Mouse (Mus musculus): Measurements from ENCODE around the gene Prkcd. TPM values are rescaled to one million over a fixed set of nuclear protein-coding genes. Genes with fewer than 3 reads are reported as not detected.

Gene Prkcd
- polyA plus RNA-seq, 2 experiments: 46.1 to 105 TPM

- Histone ChIP-seq H3K27me3 (ENCODE audit: control insufficient read depth, insufficient read depth, low read length) (no peaks in the 10 kb centered on the region), H3K9me3 (ENCODE audit: control insufficient read depth, low read length) (no peaks in the 10 kb centered on the region), H3K27ac (replicated peaks; ENCODE audit: low read depth, low read length) (peak within 1 kb of the TSS; percentile 88), H3K4me3 (replicated peaks; ENCODE audit: low read length) (peak within 1 kb of the TSS; percentile 84), H3K4me2 (replicated peaks; ENCODE audit: low read depth, low read length, severe bottlenecking) (peak within 1 kb of the TSS; percentile 81), H3K9ac (ENCODE audit: low read depth, low read length, severe bottlenecking) (peak within 1 kb of the TSS; percentile 75), H3K36me3 (ENCODE audit: control insufficient read depth, insufficient read depth, low read length) (no peaks in the 10 kb centered on the region; the same call in 1 of the 2 replicates), H3K4me1 (ENCODE audit: control insufficient read depth, insufficient read depth, low read length) (peaks cover 26% of the 10 kb centered on the region)
- TF ChIP-seq POLR2A (IDR thresholded peaks at IDR 0.05; ENCODE audit: borderline replicate concordance, extremely low read depth, insufficient read depth, insufficient read length): no peak
- ATAC-seq (ENCODE audit: low FRiP score, low read depth) (0 out of 2 replicates have a peak, but pooled peaks have one; percentile 1), DNase-seq (ENCODE audit: low spot score) (no peak)
- WGBS: 23% methylated on average over 8 of the region's 8 CpGs
These were observed 77.8 kb downstream of the Prkcd start, which contains the start of gene Tkt for GRCm38 (mm10) chr14:30548131-30548720. Gene Tkt (plus strand): TSS chr14:30548359.

Small RNA genes lying within 50 kb of the gene (microRNA-seq; reads per million reads assigned to microRNA genes)
- 3.2 reads per million, percentile 7 among the genes with 10 or more reads in this experiment for gene Mir3076

Other genes starting within 250 kb of the Prkcd start
- 40.5 and 59.1 TPM in 2 replicates for gene Dcp1a, start 146.7 kb downstream of the Prkcd start, polyA plus RNA-seq (2012; rRNA removed)
- 24.8 and 28.7 TPM in 2 replicates for gene Dcp1a, start 146.7 kb downstream of the Prkcd start, polyA plus RNA-seq (2014; fragmentation: Nextera tagmentation; extraction: Ambion mirVana)
- gene Cacna1d, start 134.8 kb downstream of the Prkcd start, polyA plus RNA-seq (2012; rRNA removed): 13.0 and 15.4 TPM in 2 replicates
- 4.7 and 4.9 TPM in 2 replicates for gene Cacna1d, start 134.8 kb downstream of the Prkcd start, polyA plus RNA-seq (2014; fragmentation: Nextera tagmentation; extraction: Ambion mirVana)
- 195 and 213 TPM in 2 replicates for gene Tkt, start 77.9 kb downstream of the Prkcd start, polyA plus RNA-seq (2012; rRNA removed)
- 107 and 123 TPM in 2 replicates for gene Tkt, start 77.9 kb downstream of the Prkcd start, polyA plus RNA-seq (2014; fragmentation: Nextera tagmentation; extraction: Ambion mirVana)
- gene Rft1, start 28.1 kb upstream of the Prkcd start, polyA plus RNA-seq (2012; rRNA removed): 21.3 and 26.6 TPM in 2 replicates
- gene Rft1, start 28.1 kb upstream of the Prkcd start, polyA plus RNA-seq (2014; fragmentation: Nextera tagmentation; extraction: Ambion mirVana): 14.3 and 15.4 TPM in 2 replicates
- gene Sfmbt1, start 88.6 kb upstream of the Prkcd start, polyA plus RNA-seq (2012; rRNA removed): 6.5 and 7.7 TPM in 2 replicates
- gene Sfmbt1, start 88.6 kb upstream of the Prkcd start, polyA plus RNA-seq (2014; fragmentation: Nextera tagmentation; extraction: Ambion mirVana): 14.0 and 16.5 TPM in 2 replicates
- gene Tmem110, start 199.4 kb upstream of the Prkcd start, polyA plus RNA-seq (2012; rRNA removed): 31.3 and 33.1 TPM in 2 replicates
- gene Tmem110, start 199.4 kb upstream of the Prkcd start, polyA plus RNA-seq (2014; fragmentation: Nextera tagmentation; extraction: Ambion mirVana): 33.4 and 35.8 TPM in 2 replicates

All from limb, embryonic 14.5 days (tissue).